Mouse (Mus musculus): Measurements from ENCODE around the gene Lbhd2. TPM values are rescaled to one million over a fixed set of nuclear protein-coding genes. Genes with fewer than 3 reads are reported as not detected.

Gene Lbhd2
- polyA plus RNA-seq (2014; fragmentation: Nextera tagmentation; extraction: Ambion mirVana) = not detected in 2 replicates

DNA sequence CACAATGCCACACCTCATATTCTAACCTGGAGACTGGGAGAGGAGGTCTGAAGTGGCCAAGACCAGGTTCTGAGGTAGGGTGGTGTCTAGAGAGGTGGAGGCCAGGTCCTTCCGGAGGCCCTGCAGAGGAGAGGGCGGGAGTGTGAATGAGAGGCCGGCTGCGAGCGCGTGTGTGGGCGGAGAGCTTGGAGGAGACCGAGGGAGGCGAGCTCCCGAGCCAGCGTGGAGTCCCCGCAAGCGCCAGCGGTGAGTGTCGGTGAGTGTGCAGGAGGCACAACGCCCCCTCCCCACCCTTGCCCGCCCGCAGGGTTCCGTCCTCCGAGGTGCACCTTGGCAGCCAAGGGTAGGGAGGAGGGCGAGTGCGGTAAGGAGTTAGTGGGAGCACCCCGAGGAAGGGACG, at the start of gene Lbhd2:
Gene Lbhd2, plus strand, starts transcription at position 188 of the 400 bp plus-strand sequence.
- DNase-seq (ENCODE audit: low spot score) (no peak), ATAC-seq (replicated peaks; ENCODE audit: low FRiP score) (no peak)
- Histone ChIP-seq H3K27me3 (ENCODE audit: control insufficient read depth, insufficient read depth, low read length) (peaks cover 19% of the 10 kb centered on the region), H3K27ac (ENCODE audit: low read depth, low read length) (no peak within 1 kb of the TSS), H3K9ac (ENCODE audit: low read length) (no peak within 1 kb of the TSS), H3K4me3 (ENCODE audit: low read depth, low read length) (no peak within 1 kb of the TSS), H3K4me1 (replicated peaks; ENCODE audit: control insufficient read depth, insufficient read depth, low read length) (no peaks in the 10 kb centered on the region; the same call in 1 of the 2 replicates), H3K4me2 (ENCODE audit: low read depth, low read length, severe bottlenecking) (0 out of 2 replicates have a peak within 1 kb of the TSS, but pooled peaks have one; percentile 24), H3K9me3 (ENCODE audit: control insufficient read depth, low read length) (no peaks in the 10 kb centered on the region), H3K36me3 (ENCODE audit: control insufficient read depth, insufficient read depth, low read length) (no peaks in the 10 kb centered on the region)
- 3% methylated on average over 24 of the region's 24 CpGs for WGBS

DNA sequence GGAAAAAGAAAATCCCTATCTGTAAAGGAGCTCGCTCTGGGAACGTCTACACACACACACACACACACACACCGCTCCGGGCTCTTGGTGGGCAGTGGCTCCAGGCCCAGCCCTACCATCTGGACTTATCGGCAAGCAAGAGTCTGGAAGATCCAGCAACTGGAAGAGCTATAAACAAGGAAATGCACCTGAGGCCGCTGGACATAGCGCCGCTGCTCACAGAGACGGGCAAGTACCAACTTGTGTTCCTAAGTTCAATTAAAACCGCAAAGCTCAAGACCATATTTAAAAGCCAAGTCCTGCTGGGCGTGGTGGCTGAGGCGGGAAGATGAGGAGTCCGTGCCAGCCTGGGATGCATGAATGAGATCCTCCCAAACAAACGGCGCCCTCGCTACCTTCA, 45.9 kb upstream of the Lbhd2 start:
- H3K9me3 ChIP-seq (ENCODE audit: control insufficient read depth, low read length) = no peaks in the 10 kb centered on the region
- DNase-seq (ENCODE audit: low spot score) (no peak), ATAC-seq (replicated peaks; ENCODE audit: low FRiP score) (no peak)
- H3K4me1 ChIP-seq (replicated peaks; ENCODE audit: control insufficient read depth, insufficient read depth, low read length) = peaks cover 5% of the 10 kb centered on the region; the same call in 1 of the 2 replicates
- no peak overlapping the region for H3K9ac ChIP-seq (ENCODE audit: low read length)
- no peaks in the 10 kb centered on the region for H3K36me3 ChIP-seq (ENCODE audit: control insufficient read depth, insufficient read depth, low read length)
- no peak overlapping the region for H3K4me3 ChIP-seq (ENCODE audit: low read depth, low read length)
- 93% methylated on average over 16 of the region's 16 CpGs for WGBS
- H3K4me2 ChIP-seq (ENCODE audit: low read depth, low read length, severe bottlenecking) = no peak overlapping the region
- H3K27me3 ChIP-seq (ENCODE audit: control insufficient read depth, insufficient read depth, low read length) = no peaks in the 10 kb centered on the region
- no peak overlapping the region for H3K27ac ChIP-seq (ENCODE audit: low read depth, low read length)

DNA sequence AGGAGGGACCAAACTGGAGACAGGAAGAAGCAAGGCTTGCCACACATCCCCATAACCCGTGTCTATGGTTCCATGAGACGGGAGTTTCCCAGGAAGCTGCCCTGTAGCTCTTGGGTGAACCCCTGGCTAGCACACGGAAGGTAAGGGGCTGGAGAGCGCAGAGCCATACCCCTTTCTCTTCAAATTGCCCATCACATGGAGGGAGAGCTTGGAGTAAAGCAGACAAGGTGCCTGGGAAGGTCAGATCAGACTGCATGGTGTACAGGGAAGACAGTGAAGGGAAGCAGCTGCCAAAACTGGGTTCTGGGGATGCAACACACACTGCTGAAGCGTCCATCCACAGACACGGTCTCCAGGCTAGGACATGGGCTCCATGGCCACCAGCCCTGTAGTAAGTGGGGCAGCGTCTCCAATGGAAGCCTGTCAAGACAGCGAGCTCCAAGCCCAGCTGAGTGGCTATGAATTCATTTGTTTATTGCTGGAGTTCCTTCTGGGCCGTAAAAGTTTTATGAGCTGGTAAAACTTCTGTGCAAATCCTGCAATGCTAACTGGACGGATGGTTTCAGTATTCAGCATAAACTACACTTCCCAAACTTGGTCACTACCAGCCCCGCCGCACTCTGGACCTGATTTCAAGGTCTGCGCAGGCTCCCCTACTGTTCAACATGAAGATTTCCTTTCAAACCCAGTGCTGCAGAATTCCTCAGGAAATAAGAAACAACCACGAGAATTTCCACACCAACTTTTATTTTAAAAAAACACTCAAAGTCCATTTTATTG, 45.1 kb upstream of the Lbhd2 start:
- Histone ChIP-seq H3K4me2 (ENCODE audit: low read depth, low read length, severe bottlenecking) (no peak overlapping the region), H3K4me3 (ENCODE audit: low read depth, low read length) (no peak overlapping the region), H3K9ac (ENCODE audit: low read length) (no peak overlapping the region), H3K9me3 (ENCODE audit: control insufficient read depth, low read length) (no peaks in the 10 kb centered on the region), H3K27ac (ENCODE audit: low read depth, low read length) (no peak overlapping the region), H3K36me3 (ENCODE audit: control insufficient read depth, insufficient read depth, low read length) (no peaks in the 10 kb centered on the region), H3K27me3 (ENCODE audit: control insufficient read depth, insufficient read depth, low read length) (no peaks in the 10 kb centered on the region), H3K4me1 (replicated peaks; ENCODE audit: control insufficient read depth, insufficient read depth, low read length) (peaks cover 5% of the 10 kb centered on the region; the same call in 1 of the 2 replicates)
- DNase-seq (ENCODE audit: low spot score) (no peak), ATAC-seq (replicated peaks; ENCODE audit: low FRiP score) (no peak)
- 85% methylated on average over 14 of the region's 14 CpGs for WGBS

DNA sequence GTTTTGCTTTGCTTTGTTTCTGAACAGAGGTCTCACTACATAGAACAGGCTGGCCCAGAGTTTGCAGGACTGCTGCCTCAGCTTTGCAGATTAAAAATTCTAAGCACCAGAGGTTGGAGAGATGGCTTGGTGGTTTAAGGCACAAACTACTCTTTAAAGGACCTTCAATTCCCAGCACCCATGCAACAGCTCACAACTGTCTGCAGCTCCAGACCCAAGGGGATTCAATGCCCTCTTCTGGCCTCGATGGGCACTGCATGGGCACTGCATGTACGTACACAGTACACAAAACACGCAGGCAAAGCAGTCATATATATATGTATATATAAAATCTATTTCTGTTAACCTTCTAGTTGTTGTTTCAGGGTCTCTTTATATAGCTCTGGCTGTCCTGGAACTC, 42.4 kb upstream of the Lbhd2 start:
- Histone ChIP-seq H3K4me1 (replicated peaks; ENCODE audit: control insufficient read depth, insufficient read depth, low read length) (no peaks in the 10 kb centered on the region; the same call in 1 of the 2 replicates), H3K9me3 (ENCODE audit: control insufficient read depth, low read length) (no peaks in the 10 kb centered on the region), H3K9ac (ENCODE audit: low read length) (no peak overlapping the region), H3K27me3 (ENCODE audit: control insufficient read depth, insufficient read depth, low read length) (no peaks in the 10 kb centered on the region), H3K27ac (ENCODE audit: low read depth, low read length) (no peak overlapping the region), H3K4me3 (ENCODE audit: low read depth, low read length) (no peak overlapping the region), H3K4me2 (ENCODE audit: low read depth, low read length, severe bottlenecking) (no peak overlapping the region), H3K36me3 (ENCODE audit: control insufficient read depth, insufficient read depth, low read length) (no peaks in the 10 kb centered on the region)
- 87% methylated on average over 3 of the region's 3 CpGs for WGBS
- no peak for ATAC-seq (replicated peaks; ENCODE audit: low FRiP score)
- DNase-seq (ENCODE audit: low spot score) = no peak

DNA sequence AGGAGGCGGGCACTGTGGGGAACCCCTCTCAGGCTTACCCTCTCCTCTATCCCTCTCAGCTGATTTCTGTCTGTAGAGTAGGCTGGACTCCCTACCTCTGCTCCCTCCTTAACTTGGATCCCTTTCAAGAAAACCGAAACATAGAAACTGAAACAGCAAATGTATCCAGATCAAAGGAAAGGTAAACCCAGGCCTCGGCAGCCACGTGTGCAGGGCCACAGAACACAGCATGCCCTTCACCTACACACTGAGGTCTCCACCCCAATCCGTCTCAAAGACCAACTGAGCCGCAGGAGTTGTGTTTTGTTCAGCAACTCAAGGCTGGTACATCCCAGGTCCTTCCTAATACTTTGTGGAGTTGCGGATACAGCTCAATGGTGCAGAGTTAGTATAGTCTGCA, 39.5 kb upstream of the Lbhd2 start:
- H3K4me3 ChIP-seq (ENCODE audit: low read depth, low read length) = no peak overlapping the region
- H3K9me3 ChIP-seq (ENCODE audit: control insufficient read depth, low read length) = no peaks in the 10 kb centered on the region
- no peaks in the 10 kb centered on the region for H3K36me3 ChIP-seq (ENCODE audit: control insufficient read depth, insufficient read depth, low read length)
- 92% methylated on average over 7 of the region's 7 CpGs for WGBS
- no peaks in the 10 kb centered on the region; the same call in 1 of the 2 replicates for H3K4me1 ChIP-seq (replicated peaks; ENCODE audit: control insufficient read depth, insufficient read depth, low read length)
- H3K27me3 ChIP-seq (ENCODE audit: control insufficient read depth, insufficient read depth, low read length) = no peaks in the 10 kb centered on the region
- no peak overlapping the region for H3K4me2 ChIP-seq (ENCODE audit: low read depth, low read length, severe bottlenecking)
- DNase-seq (ENCODE audit: low spot score) (no peak), ATAC-seq (replicated peaks; ENCODE audit: low FRiP score) (no peak)
- no peak overlapping the region for H3K27ac ChIP-seq (ENCODE audit: low read depth, low read length)
- H3K9ac ChIP-seq (ENCODE audit: low read length) = no peak overlapping the region

DNA sequence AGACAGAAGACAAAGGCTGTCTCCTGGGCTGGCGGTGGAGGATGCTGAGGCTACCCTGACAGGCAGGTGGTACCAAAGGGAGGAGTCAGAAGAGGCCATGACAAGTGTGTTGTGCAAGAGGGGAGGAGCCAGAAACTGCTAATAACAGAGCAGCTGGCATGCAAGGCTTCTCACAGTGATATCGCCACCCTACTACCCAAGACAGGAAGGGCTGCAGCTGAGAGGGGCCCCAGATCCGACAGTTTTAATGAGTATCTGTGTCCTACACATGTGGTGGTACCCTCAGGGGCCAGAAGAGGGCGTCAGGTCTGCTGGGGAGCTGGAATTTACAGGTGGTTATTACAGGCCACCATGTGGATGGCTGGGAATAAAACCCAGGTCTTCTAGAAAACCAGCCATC, 36.4 kb upstream of the Lbhd2 start:
- no peaks in the 10 kb centered on the region for H3K27me3 ChIP-seq (ENCODE audit: control insufficient read depth, insufficient read depth, low read length)
- H3K4me2 ChIP-seq (ENCODE audit: low read depth, low read length, severe bottlenecking) = no peak overlapping the region
- no peak overlapping the region for H3K4me3 ChIP-seq (ENCODE audit: low read depth, low read length)
- no peak overlapping the region for H3K9ac ChIP-seq (ENCODE audit: low read length)
- no peaks in the 10 kb centered on the region for H3K36me3 ChIP-seq (ENCODE audit: control insufficient read depth, insufficient read depth, low read length)
- no peak overlapping the region for H3K27ac ChIP-seq (ENCODE audit: low read depth, low read length)
- 60% methylated on average over 4 of the region's 4 CpGs for WGBS
- H3K9me3 ChIP-seq (ENCODE audit: control insufficient read depth, low read length) = no peaks in the 10 kb centered on the region
- DNase-seq (ENCODE audit: low spot score) (no peak), ATAC-seq (replicated peaks; ENCODE audit: low FRiP score) (no peak)
- no peaks in the 10 kb centered on the region; the same call in 1 of the 2 replicates for H3K4me1 ChIP-seq (replicated peaks; ENCODE audit: control insufficient read depth, insufficient read depth, low read length)

DNA sequence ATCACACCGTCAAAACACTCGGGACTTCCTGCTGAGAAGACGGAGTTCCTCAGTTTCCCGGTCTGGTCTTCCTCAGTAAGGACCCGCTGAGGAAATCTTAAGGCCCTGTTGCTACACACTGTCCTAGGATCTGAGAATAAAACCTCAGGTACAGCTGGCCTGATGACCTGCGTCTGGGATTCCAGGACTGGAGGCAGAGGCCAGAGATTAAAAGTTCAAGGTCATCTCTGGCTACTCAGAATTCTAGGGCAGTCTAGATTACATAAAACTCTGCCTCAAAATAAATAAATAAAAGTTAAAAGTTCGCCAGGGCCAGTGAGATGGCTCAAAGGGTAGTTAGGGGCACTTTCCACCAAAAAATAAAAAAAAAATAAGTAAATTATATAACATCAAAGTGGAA, 34.7 kb upstream of the Lbhd2 start:
- H3K4me1 ChIP-seq (replicated peaks; ENCODE audit: control insufficient read depth, insufficient read depth, low read length) = peaks cover 9% of the 10 kb centered on the region
- ATAC-seq (replicated peaks; ENCODE audit: low FRiP score) (no peak), DNase-seq (ENCODE audit: low spot score) (no peak)
- H3K9ac ChIP-seq (ENCODE audit: low read length) = no peak overlapping the region
- H3K36me3 ChIP-seq (ENCODE audit: control insufficient read depth, insufficient read depth, low read length) = no peaks in the 10 kb centered on the region
- no peaks in the 10 kb centered on the region for H3K27me3 ChIP-seq (ENCODE audit: control insufficient read depth, insufficient read depth, low read length)
- no peaks in the 10 kb centered on the region for H3K9me3 ChIP-seq (ENCODE audit: control insufficient read depth, low read length)
- H3K4me2 ChIP-seq (ENCODE audit: low read depth, low read length, severe bottlenecking) = no peak overlapping the region
- H3K4me3 ChIP-seq (ENCODE audit: low read depth, low read length) = no peak overlapping the region
- 92% methylated on average over 7 of the region's 7 CpGs for whole genome bisulfite sequencing
- H3K27ac ChIP-seq (ENCODE audit: low read depth, low read length) = no peak overlapping the region

DNA sequence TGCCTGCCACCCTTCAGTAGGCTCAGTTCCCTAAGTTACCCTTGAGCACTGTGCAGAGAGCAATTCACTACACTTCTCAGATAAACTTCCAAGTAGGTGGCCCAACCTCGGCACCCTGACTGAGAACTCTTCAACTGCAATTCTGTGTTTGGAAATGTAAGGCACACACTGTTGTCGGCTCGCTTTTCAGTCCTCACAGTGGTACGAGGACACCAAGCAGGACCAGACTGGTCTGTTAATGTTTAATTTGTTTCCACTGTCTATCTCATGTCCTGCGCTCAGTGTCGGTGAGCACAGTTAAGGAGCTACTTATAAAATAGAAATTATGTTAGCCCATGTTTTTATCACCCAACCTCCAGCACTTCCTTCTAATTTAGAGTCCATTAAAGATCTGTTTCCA, 33.2 kb upstream of the Lbhd2 start:
- no peak for ATAC-seq (replicated peaks; ENCODE audit: low FRiP score)
- Histone ChIP-seq H3K27ac (ENCODE audit: low read depth, low read length) (no peak overlapping the region), H3K36me3 (ENCODE audit: control insufficient read depth, insufficient read depth, low read length) (no peaks in the 10 kb centered on the region), H3K27me3 (ENCODE audit: control insufficient read depth, insufficient read depth, low read length) (no peaks in the 10 kb centered on the region), H3K9ac (ENCODE audit: low read length) (no peak overlapping the region), H3K4me1 (replicated peaks; ENCODE audit: control insufficient read depth, insufficient read depth, low read length) (peaks cover 9% of the 10 kb centered on the region), H3K9me3 (ENCODE audit: control insufficient read depth, low read length) (no peaks in the 10 kb centered on the region), H3K4me2 (ENCODE audit: low read depth, low read length, severe bottlenecking) (no peak overlapping the region), H3K4me3 (ENCODE audit: low read depth, low read length) (no peak overlapping the region)
- 85% methylated on average over 6 of the region's 6 CpGs for WGBS
- no peak for DNase-seq (ENCODE audit: low spot score)

DNA sequence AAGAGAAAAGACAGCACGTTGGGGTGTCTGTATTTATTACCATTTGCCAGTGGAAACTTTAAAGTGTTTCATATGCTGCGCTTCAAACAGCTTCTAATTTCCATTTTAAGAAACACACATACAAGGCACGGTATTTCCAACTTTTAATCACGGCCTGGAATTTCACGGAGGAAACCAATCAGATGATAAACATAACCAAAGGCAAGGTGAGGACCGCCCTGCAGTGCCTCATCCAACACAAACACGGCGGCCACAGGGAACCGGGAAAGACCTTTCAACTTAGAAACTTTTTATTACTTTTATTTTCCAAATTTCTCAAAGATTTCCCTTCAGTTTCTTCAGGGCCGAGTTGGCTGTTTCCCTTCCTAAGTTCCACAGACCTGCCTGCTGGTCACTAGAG, 31.9 kb upstream of the Lbhd2 start:
- no peak overlapping the region for H3K4me3 ChIP-seq (ENCODE audit: low read depth, low read length)
- H3K4me1 ChIP-seq (replicated peaks; ENCODE audit: control insufficient read depth, insufficient read depth, low read length) = peaks cover 12% of the 10 kb centered on the region
- H3K9me3 ChIP-seq (ENCODE audit: control insufficient read depth, low read length) = no peaks in the 10 kb centered on the region
- ATAC-seq (replicated peaks; ENCODE audit: low FRiP score) (no peak), DNase-seq (ENCODE audit: low spot score) (no peak)
- WGBS = 85% methylated on average over 10 of the region's 10 CpGs
- no peak overlapping the region for H3K4me2 ChIP-seq (ENCODE audit: low read depth, low read length, severe bottlenecking)
- no peaks in the 10 kb centered on the region for H3K27me3 ChIP-seq (ENCODE audit: control insufficient read depth, insufficient read depth, low read length)
- no peak overlapping the region for H3K9ac ChIP-seq (ENCODE audit: low read length)
- H3K27ac ChIP-seq (ENCODE audit: low read depth, low read length) = no peak overlapping the region
- H3K36me3 ChIP-seq (ENCODE audit: control insufficient read depth, insufficient read depth, low read length) = no peaks in the 10 kb centered on the region
